Mouse (Mus musculus) C3H10T1/2 (cell line): ENCODE results near the gene Mdk. TPM values are rescaled to one million over a fixed set of nuclear protein-coding genes. Genes with fewer than 3 reads are reported as not detected.

Experiments used
- polyA plus RNA-seq, 2 experiments: library from polyadenylated mRNA; unstranded; fragments of >200 nt; fragmentation: generic; extraction: Trizol; gene quantifications; one replicate each; pipeline ENCODE4 v1.2.1; 2012; ENCODE audit warnings: missing spikeins in 2 of 2

The Mdk gene
- polyA plus RNA-seq: under 1 TPM; 0.14 to 0.31 TPM

GRCm38 (mm10) chr2:91932160-91932711, at the start of gene Mdk:
TSS of gene Mdk (minus strand) at chr2:91932297.

GRCm38 (mm10) chr2:91975581-91976541, 43.8 kb upstream of the Mdk start, which contains the start of gene Dgkz:
TSS of gene Dgkz (minus strand) at chr2:91975864.

GRCm38 (mm10) chr2:91945483-91945882, 13.4 kb upstream of the Mdk start, which contains the start of gene Gm9821:
TSS of gene Gm9821 (plus strand) at chr2:91945703.

GRCm38 (mm10) chr2:91926949-91927348, 5.1 kb downstream of the Mdk start, which contains the start of gene Chrm4:
TSS of gene Chrm4 (plus strand) at chr2:91927249.

Other genes with a start within 250 kb of the Mdk start
- 10 to 100 TPM in 1 of 2 experiments, 1 to 10 TPM in 1; 7.9 to 19.5 TPM for gene Atg13, start 221.7 kb downstream of the Mdk start, polyA plus RNA-seq
- 1 to 10 TPM in 1 of 2 experiments, under 1 TPM in 1; 0.91 to 4.9 TPM for gene Harbi1, start 221.4 kb downstream of the Mdk start, polyA plus RNA-seq
- gene Ambra1, start 202.2 kb downstream of the Mdk start, polyA plus RNA-seq: 10 to 100 TPM in 1 of 2 experiments, 1 to 10 TPM in 1; 7.6 to 19.0 TPM
- gene Chrm4, start 5.0 kb downstream of the Mdk start, polyA plus RNA-seq: under 1 TPM in 1 of 2 experiments, not detected in 1; 0.15 TPM
- gene Gm9821, start 13.4 kb upstream of the Mdk start, polyA plus RNA-seq: under 1 TPM; 0.07 to 0.34 TPM
- gene Dgkz, start 43.6 kb upstream of the Mdk start, polyA plus RNA-seq: 10 to 100 TPM; 27.8 to 49.6 TPM
- gene Creb3l1, start 92.2 kb upstream of the Mdk start, polyA plus RNA-seq: 10 to 100 TPM; 12.6 to 33.3 TPM
- gene Phf21a, start 160.8 kb upstream of the Mdk start, polyA plus RNA-seq: 10 to 100 TPM in 1 of 2 experiments, 1 to 10 TPM in 1; 1.3 to 19.3 TPM